In genomic region chr19:5689565-5690342, GRCm38 (mm10) we compare ENCODE assay signal across 8 mouse cellular contexts. TPM values are rescaled to one million over a fixed set of nuclear protein-coding genes. Genes with fewer than 3 reads are reported as not detected.
DNase-seq lines count a peak whose midpoint lies in the region; ATAC-seq lines count a peak whose summit lies in the region.

No protein-coding gene starts in this region.

- H3K4me1 ChIP-seq in forebrain, embryonic 10.5 days: peaks cover 55% of the 10 kb centered on the region
- H3K4me1 ChIP-seq in heart, embryonic 14.5 days (ENCODE audit: control insufficient read depth in 2 of 2, insufficient read depth in 2 of 2, low read length in 2 of 2): peaks cover 16 to 48% of the 10 kb centered on the region in 2 experiments
- H3K4me1 ChIP-seq in liver, embryonic 12.5 days: peaks cover 70% of the 10 kb centered on the region

- peak overlapping the region; percentile 94 for H3K4me3 ChIP-seq in forebrain, embryonic 10.5 days
- peak overlapping the region; percentile 52 to 95 for H3K4me3 ChIP-seq in heart, embryonic 14.5 days (ENCODE audit: control insufficient read depth in 1 of 2, insufficient read depth in 1 of 2, low read depth in 1 of 2, low read length in 2 of 2)
- peak overlapping the region; percentile 81 for H3K4me3 ChIP-seq in liver, embryonic 12.5 days

- 14% methylated on average over 42 of the region's 42 CpGs for WGBS in forebrain, embryonic 10.5 days
- WGBS in heart, embryonic 14.5 days: 6% methylated on average over 42 of the region's 42 CpGs
- 4% methylated on average over 42 of the region's 42 CpGs for WGBS in liver, embryonic 12.5 days (ENCODE audit: insufficient replicate concordance)

- peak; percentile 54 for ATAC-seq in heart, embryonic 14.5 days (ENCODE audit: insufficient number of reproducible peaks, insufficient read depth, low FRiP score, low read depth)
- ATAC-seq in liver, embryonic 12.5 days: peak; percentile 74

- H3K36me3 ChIP-seq in forebrain, embryonic 10.5 days (replicated peaks): peaks cover 70% of the 10 kb centered on the region
- peaks cover 59% of the 10 kb centered on the region for H3K36me3 ChIP-seq in heart, embryonic 14.5 days (ENCODE audit: control insufficient read depth, insufficient read depth, low read length)
- H3K36me3 ChIP-seq in liver, embryonic 12.5 days: peaks cover 66% of the 10 kb centered on the region
- peaks cover 2% of the 10 kb centered on the region; the same call in 1 of the 2 replicates for H3K36me3 ChIP-seq in splenic B cell, adult 2 months (ENCODE audit: control insufficient read depth, insufficient read depth, low read length, poor library complexity, severe bottlenecking)

- peak; percentile 70 to 74 for DNase-seq in CD8-positive naive resting alpha-beta T cell, adult 2 months (ENCODE audit: low read depth in 2 of 2, low spot score in 2 of 2)
- DNase-seq in c-Kit-positive CD71-negative TER-119-negative erythroid progenitor cells, embryonic 14.5 days (ENCODE audit: low read depth): peak; percentile 83
- peak; percentile 74 for DNase-seq in forebrain, embryonic 10.5 days (ENCODE audit: extremely low spot score, low spot score)
- DNase-seq in kidney, postnatal 10 days: peak; percentile 94
- peak; percentile 92 for DNase-seq in naive thymus-derived CD4-positive, alpha-beta T cell, adult 2 months (ENCODE audit: low read depth)
- peak; percentile 91 for DNase-seq in splenic B cell, adult 2 months (ENCODE audit: low read depth, low spot score)

- peak overlapping the region; percentile 89 for H3K27ac ChIP-seq in forebrain, embryonic 10.5 days
- peak overlapping the region; percentile 87 to 95 for H3K27ac ChIP-seq in heart, embryonic 14.5 days (replicated peaks in 1 of 2; ENCODE audit: control insufficient read depth in 1 of 2, insufficient read depth in 1 of 2, low read depth in 2 of 2, low read length in 2 of 2)
- H3K27ac ChIP-seq in liver, embryonic 12.5 days: peak overlapping the region; percentile 91

- peaks cover under 1% of the 10 kb centered on the region; the same call in 1 of the 2 replicates for H3K27me3 ChIP-seq in forebrain, embryonic 10.5 days (ENCODE audit: poor library complexity, severe bottlenecking)
- no peaks in the 10 kb centered on the region for H3K27me3 ChIP-seq in heart, embryonic 14.5 days (ENCODE audit: control insufficient read depth, insufficient read depth, low read length)
- H3K27me3 ChIP-seq in liver, embryonic 12.5 days (replicated peaks): no peaks in the 10 kb centered on the region
- H3K27me3 ChIP-seq in splenic B cell, adult 2 months (ENCODE audit: control insufficient read depth, insufficient read depth, low read length, poor library complexity, severe bottlenecking): no peaks in the 10 kb centered on the region

- peak overlapping the region; percentile 85 for H3K9ac ChIP-seq in heart, embryonic 14.5 days (ENCODE audit: low read length)
- H3K9ac ChIP-seq in liver, embryonic 12.5 days: peak overlapping the region; percentile 89

- no peaks in the 10 kb centered on the region for H3K9me3 ChIP-seq in forebrain, embryonic 10.5 days
- no peaks in the 10 kb centered on the region for H3K9me3 ChIP-seq in heart, embryonic 14.5 days (ENCODE audit: control insufficient read depth, low read length)
- no peaks in the 10 kb centered on the region for H3K9me3 ChIP-seq in liver, embryonic 12.5 days (replicated peaks)

- peak overlapping the region; percentile 100 for H3K4me2 ChIP-seq in heart, embryonic 14.5 days (ENCODE audit: low read length)
- H3K4me2 ChIP-seq in liver, embryonic 12.5 days: peak overlapping the region; percentile 95

RNA-seq across cellular contexts. Expression of gene Pcnx3, which starts 1.0 kb away (rescaled TPM):
- polyA plus RNA-seq in forebrain, embryonic 10.5 days (2016; fragmentation: Nextera tagmentation; extraction: Ambion mirVana): 26.8 and 27.1 TPM in 2 replicates
- polyA plus RNA-seq in heart, embryonic 14.5 days (2014; fragmentation: Nextera tagmentation; extraction: Ambion mirVana): 15.3 and 17.3 TPM in 2 replicates
- 18.4 and 18.6 TPM in 2 replicates for polyA plus RNA-seq in liver, embryonic 12.5 days (2016; fragmentation: Nextera tagmentation; extraction: Ambion mirVana)

RNA-seq across cellular contexts. Expression of gene Map3k11, which starts 1.2 kb away (rescaled TPM):
- polyA plus RNA-seq in forebrain, embryonic 10.5 days (2016; fragmentation: Nextera tagmentation; extraction: Ambion mirVana): 26.3 and 30.1 TPM in 2 replicates
- polyA plus RNA-seq in heart, embryonic 14.5 days (2014; fragmentation: Nextera tagmentation; extraction: Ambion mirVana): 16.7 and 22.4 TPM in 2 replicates
- 25.8 and 27.7 TPM in 2 replicates for polyA plus RNA-seq in liver, embryonic 12.5 days (2016; fragmentation: Nextera tagmentation; extraction: Ambion mirVana)

RNA-seq across cellular contexts. Expression of gene Kcnk7, which starts 14.4 kb away (rescaled TPM):
- polyA plus RNA-seq in forebrain, embryonic 10.5 days (2016; fragmentation: Nextera tagmentation; extraction: Ambion mirVana): 0.19 TPM in 1 of 2 replicates, not detected in the other
- 0.26 and 0.27 TPM in 2 replicates for polyA plus RNA-seq in heart, embryonic 14.5 days (2014; fragmentation: Nextera tagmentation; extraction: Ambion mirVana)
- 0.18 and 0.19 TPM in 2 replicates for polyA plus RNA-seq in liver, embryonic 12.5 days (2016; fragmentation: Nextera tagmentation; extraction: Ambion mirVana)

RNA-seq across cellular contexts. Expression of gene Sipa1, which starts 26.2 kb away (rescaled TPM):
- 20.9 and 21.1 TPM in 2 replicates for polyA plus RNA-seq in forebrain, embryonic 10.5 days (2016; fragmentation: Nextera tagmentation; extraction: Ambion mirVana)
- 16.7 and 17.2 TPM in 2 replicates for polyA plus RNA-seq in heart, embryonic 14.5 days (2014; fragmentation: Nextera tagmentation; extraction: Ambion mirVana)
- polyA plus RNA-seq in liver, embryonic 12.5 days (2016; fragmentation: Nextera tagmentation; extraction: Ambion mirVana): 41.4 and 41.8 TPM in 2 replicates

RNA-seq across cellular contexts. Expression of gene Ehbp1l1, which starts 36.4 kb away (rescaled TPM):
- polyA plus RNA-seq in forebrain, embryonic 10.5 days (2016; fragmentation: Nextera tagmentation; extraction: Ambion mirVana): 6.6 and 8.4 TPM in 2 replicates
- 66.5 and 67.1 TPM in 2 replicates for polyA plus RNA-seq in heart, embryonic 14.5 days (2014; fragmentation: Nextera tagmentation; extraction: Ambion mirVana)
- polyA plus RNA-seq in liver, embryonic 12.5 days (2016; fragmentation: Nextera tagmentation; extraction: Ambion mirVana): 122 and 124 TPM in 2 replicates

Comparison
In these comparisons a context has a peak if more than half of its experiments do, and no peak if none do; other contexts are left out.
1. Peak in every context shown above with its lines: DNase-seq, ATAC-seq, H3K4me3 ChIP-seq and H3K27ac ChIP-seq.